Mouse (Mus musculus): ENCODE data around the gene Lclat1. TPM values are rescaled to one million over a fixed set of nuclear protein-coding genes. Genes with fewer than 3 reads are reported as not detected.

Gene Lclat1
- polyA plus RNA-seq, 1 experiment from 2014 or later = 5.6 TPM

GRCm38 (mm10) chr17:73071725-73072263, 36.0 kb upstream of the Lclat1 start:
- H3K4me3 ChIP-seq = no peak overlapping the region
- no peak overlapping the region for H3K9ac ChIP-seq
- no peak overlapping the region for H3K27ac ChIP-seq
- ATAC-seq = no peak
- no peak overlapping the region for H3K4me2 ChIP-seq
- H3K36me3 ChIP-seq (ENCODE audit: poor library complexity, severe bottlenecking) = no peaks in the 10 kb centered on the region
- no peaks in the 10 kb centered on the region for H3K27me3 ChIP-seq
- WGBS = 85% methylated on average over 5 of the region's 5 CpGs
- H3K9me3 ChIP-seq (replicated peaks) = no peaks in the 10 kb centered on the region
- no peaks in the 10 kb centered on the region for H3K4me1 ChIP-seq

- Histone ChIP-seq H3K27ac (no peak overlapping the region), H3K4me2 (no peak overlapping the region), H3K36me3 (ENCODE audit: poor library complexity, severe bottlenecking) (no peaks in the 10 kb centered on the region), H3K4me3 (no peak overlapping the region), H3K9me3 (replicated peaks) (no peaks in the 10 kb centered on the region), H3K4me1 (no peaks in the 10 kb centered on the region), H3K27me3 (no peaks in the 10 kb centered on the region), H3K9ac (no peak overlapping the region)
- ATAC-seq = no peak
- 83% methylated on average over 8 of the region's 8 CpGs for WGBS
These were observed 35.5 kb upstream of the Lclat1 start for GRCm38 (mm10) chr17:73072286-73072685.

GRCm38 (mm10) chr17:73074631-73075030, 33.2 kb upstream of the Lclat1 start:
- 86% methylated on average over 3 of the region's 3 CpGs for WGBS
- Histone ChIP-seq H3K9me3 (replicated peaks) (no peaks in the 10 kb centered on the region), H3K36me3 (ENCODE audit: poor library complexity, severe bottlenecking) (no peaks in the 10 kb centered on the region)

GRCm38 (mm10) chr17:73075238-73075890, 32.4 kb upstream of the Lclat1 start:
- WGBS = 68% methylated on average over 9 of the region's 9 CpGs
- H3K4me3 ChIP-seq = no peak overlapping the region
- H3K27me3 ChIP-seq = no peaks in the 10 kb centered on the region
- peak; percentile 83 for ATAC-seq
- no peak overlapping the region for H3K4me2 ChIP-seq
- peak overlapping the region; percentile 7; the same call in 1 of the 2 replicates for H3K27ac ChIP-seq
- H3K9ac ChIP-seq = no peak overlapping the region
- no peaks in the 10 kb centered on the region for H3K36me3 ChIP-seq (ENCODE audit: poor library complexity, severe bottlenecking)
- no peaks in the 10 kb centered on the region for H3K4me1 ChIP-seq
- no peaks in the 10 kb centered on the region for H3K9me3 ChIP-seq (replicated peaks)

More at GRCm38 (mm10) chr17:73074631-73075030, 33.2 kb upstream of the Lclat1 start:
- H3K4me2 ChIP-seq = no peak overlapping the region
- no peak overlapping the region for H3K4me3 ChIP-seq
- H3K27me3 ChIP-seq = no peaks in the 10 kb centered on the region
- ATAC-seq = no peak
- no peaks in the 10 kb centered on the region for H3K4me1 ChIP-seq
- H3K9ac ChIP-seq = no peak overlapping the region
- H3K27ac ChIP-seq = peak overlapping the region; percentile 7; the same call in 1 of the 2 replicates

GRCm38 (mm10) chr17:73077638-73078037, 30.1 kb upstream of the Lclat1 start:
- no peaks in the 10 kb centered on the region for H3K9me3 ChIP-seq (replicated peaks)
- no peak overlapping the region for H3K9ac ChIP-seq
- H3K4me2 ChIP-seq = no peak overlapping the region
- H3K27me3 ChIP-seq = no peaks in the 10 kb centered on the region
- no peak overlapping the region for H3K4me3 ChIP-seq
- H3K4me1 ChIP-seq = no peaks in the 10 kb centered on the region
- 88% methylated on average over 3 of the region's 3 CpGs for WGBS
- no peaks in the 10 kb centered on the region for H3K36me3 ChIP-seq (ENCODE audit: poor library complexity, severe bottlenecking)
- H3K27ac ChIP-seq = no peak overlapping the region
- ATAC-seq = no peak

- H3K27me3 ChIP-seq = no peaks in the 10 kb centered on the region
- no peak overlapping the region for H3K27ac ChIP-seq
- WGBS = 61% methylated on average over 9 of the region's 9 CpGs
- no peak for ATAC-seq
- no peak overlapping the region for H3K9ac ChIP-seq
- no peak overlapping the region for H3K4me2 ChIP-seq
- H3K9me3 ChIP-seq (replicated peaks) = no peaks in the 10 kb centered on the region
- no peaks in the 10 kb centered on the region for H3K36me3 ChIP-seq (ENCODE audit: poor library complexity, severe bottlenecking)
- no peak overlapping the region for H3K4me3 ChIP-seq
- H3K4me1 ChIP-seq = no peaks in the 10 kb centered on the region
These were observed 26.2 kb upstream of the Lclat1 start for GRCm38 (mm10) chr17:73081360-73082133.

- 72% methylated on average over 4 of the region's 4 CpGs for WGBS
- Histone ChIP-seq H3K27ac (no peak overlapping the region), H3K36me3 (ENCODE audit: poor library complexity, severe bottlenecking) (no peaks in the 10 kb centered on the region), H3K4me3 (no peak overlapping the region), H3K4me2 (no peak overlapping the region), H3K27me3 (no peaks in the 10 kb centered on the region), H3K9me3 (replicated peaks) (no peaks in the 10 kb centered on the region), H3K4me1 (no peaks in the 10 kb centered on the region), H3K9ac (no peak overlapping the region)
- ATAC-seq = no peak
These were observed 25.1 kb upstream of the Lclat1 start for GRCm38 (mm10) chr17:73082506-73083196.

GRCm38 (mm10) chr17:73087045-73087910, 20.5 kb upstream of the Lclat1 start:
- Histone ChIP-seq H3K4me2 (no peak overlapping the region), H3K4me3 (no peak overlapping the region), H3K27ac (no peak overlapping the region), H3K9me3 (replicated peaks) (no peaks in the 10 kb centered on the region), H3K4me1 (no peaks in the 10 kb centered on the region), H3K9ac (no peak overlapping the region), H3K27me3 (no peaks in the 10 kb centered on the region), H3K36me3 (ENCODE audit: poor library complexity, severe bottlenecking) (no peaks in the 10 kb centered on the region)
- no peak for ATAC-seq
- WGBS = 80% methylated on average over 13 of the region's 13 CpGs

GRCm38 (mm10) chr17:73091368-73091767, 16.4 kb upstream of the Lclat1 start:
- 87% methylated on average over 8 of the region's 8 CpGs for WGBS

GRCm38 (mm10) chr17:73092103-73093097, 15.4 kb upstream of the Lclat1 start:
- no peak for ATAC-seq

More at GRCm38 (mm10) chr17:73091368-73091767, 16.4 kb upstream of the Lclat1 start:
- Histone ChIP-seq H3K4me2 (no peak overlapping the region), H3K27ac (no peak overlapping the region), H3K36me3 (ENCODE audit: poor library complexity, severe bottlenecking) (no peaks in the 10 kb centered on the region), H3K4me1 (no peaks in the 10 kb centered on the region), H3K9me3 (replicated peaks) (no peaks in the 10 kb centered on the region), H3K4me3 (no peak overlapping the region), H3K9ac (no peak overlapping the region), H3K27me3 (no peaks in the 10 kb centered on the region)
- no peak for ATAC-seq

More at GRCm38 (mm10) chr17:73092103-73093097, 15.4 kb upstream of the Lclat1 start:
- no peak overlapping the region for H3K9ac ChIP-seq
- H3K4me2 ChIP-seq = no peak overlapping the region
- no peak overlapping the region for H3K27ac ChIP-seq
- WGBS = 79% methylated on average over 12 of the region's 12 CpGs
- no peaks in the 10 kb centered on the region for H3K27me3 ChIP-seq
- H3K4me1 ChIP-seq = no peaks in the 10 kb centered on the region
- no peaks in the 10 kb centered on the region for H3K9me3 ChIP-seq (replicated peaks)
- H3K36me3 ChIP-seq (ENCODE audit: poor library complexity, severe bottlenecking) = no peaks in the 10 kb centered on the region
- no peak overlapping the region for H3K4me3 ChIP-seq

All from forebrain, embryonic 13.5 days (tissue).